Mouse (Mus musculus) heart, embryonic 13.5 days (tissue): ENCODE measurements at regions not wholly inside any gene's neighbourhood (a gene's known extent, or its start where the extent isn't known, plus 50 kb on each side); places are given as distances from the start of the nearest gene placed in this dataset.
"Not testable (repeated sequence)": the region's sequence is repeated elsewhere in the genome, so short reads cannot be mapped to it uniquely, and the experiment has no call there.

Source experiments
- ATAC-seq: fragments of 200-750 bp; cut with Nextera tagmentation; 2 replicates; pipeline ENCODE4 v1.8.0; 2017; ENCODE audit warnings: moderate TSS enrichment; ENCODE audit not compliant: insufficient number of reproducible peaks, low FRiP score, low TSS enrichment; ENCODE audit errors: extremely low read depth
- H3K27ac ChIP-seq: fragments of 300-500 bp; sonication (generic); replicated peaks from 2 replicates; pipeline ENCODE4 v1.5.1; 2015; ENCODE audit warnings: moderate library complexity, mild to moderate bottlenecking, inconsistent platforms
- H3K27me3 ChIP-seq: fragments of 300-500 bp; sonication (generic); replicated peaks from 2 replicates; pipeline ENCODE4 v1.6.1; 2015; ENCODE audit warnings: mild to moderate bottlenecking, inconsistent platforms
- H3K36me3 ChIP-seq: fragments of 300-500 bp; sonication (generic); 2 replicates; pipeline ENCODE4 v1.6.1; 2015; ENCODE audit warnings: mild to moderate bottlenecking, inconsistent platforms
- H3K4me1 ChIP-seq: fragments of 300-500 bp; sonication (generic); 2 replicates; pipeline ENCODE4 v1.6.1; 2015; ENCODE audit warnings: inconsistent platforms
- H3K4me2 ChIP-seq: fragments of 300-500 bp; sonication (generic); 2 replicates; pipeline ENCODE4 v1.6.1; 2015; ENCODE audit warnings: inconsistent platforms, mild to moderate bottlenecking, moderate library complexity
- H3K4me3 ChIP-seq: fragments of 300-500 bp; sonication (generic); 2 replicates; pipeline ENCODE4 v1.5.1; 2015; ENCODE audit warnings: moderate library complexity, mild to moderate bottlenecking, inconsistent platforms
- H3K9ac ChIP-seq: fragments of 300-500 bp; sonication (generic); 2 replicates; pipeline ENCODE4 v1.6.1; 2015; ENCODE audit warnings: inconsistent platforms, mild to moderate bottlenecking, moderate library complexity
- H3K9me3 ChIP-seq: fragments of 300-500 bp; sonication (generic); 2 replicates; pipeline ENCODE4 v1.6.1; 2016; ENCODE audit warnings: inconsistent platforms
- WGBS: fragments of 180-500 bp; shearing (Covaris S2); methylation state at CpG from one replicate; pipeline ENCODE4 v1.1.7; 2015; ENCODE audit warnings: mixed read lengths; 5-methylcytosine and 5-hydroxymethylcytosine counted together

DNA sequence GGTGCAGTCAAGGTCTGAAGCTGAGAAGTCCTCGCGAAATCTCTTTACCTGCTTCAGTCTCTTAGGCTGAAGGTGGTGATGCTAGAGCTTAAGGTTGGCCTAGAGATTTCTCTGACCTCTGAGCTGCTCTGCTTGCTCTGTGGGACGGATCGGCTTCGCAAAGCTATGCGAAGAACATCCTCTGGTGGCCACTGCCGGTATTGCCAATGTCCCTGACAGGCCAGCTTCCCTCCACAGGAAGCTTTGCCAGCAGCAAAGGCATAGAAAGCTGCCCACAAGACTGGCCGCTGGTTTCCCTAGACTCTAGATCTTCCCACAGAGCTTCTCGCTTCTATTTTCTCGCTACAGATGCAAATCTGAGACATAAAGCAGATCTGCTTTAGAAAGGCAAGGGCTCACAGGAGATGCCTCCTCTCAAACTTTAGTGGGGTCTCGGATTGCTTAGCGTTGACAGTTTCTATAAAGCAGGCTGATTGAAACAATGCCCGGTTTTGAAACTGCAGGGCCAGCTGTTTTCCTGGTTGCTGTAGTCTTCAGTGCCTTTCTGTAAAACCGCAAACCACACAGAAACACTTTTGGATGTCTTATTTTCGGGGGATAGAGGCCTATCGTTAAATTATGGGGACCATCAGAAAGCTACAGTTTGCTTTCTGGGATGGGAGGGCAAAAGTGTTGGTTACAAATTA is 153.7 kb downstream of the Car8 start:
- no peaks in the 10 kb centered on the region for H3K36me3 ChIP-seq
- H3K4me2 ChIP-seq: peak overlapping the region; percentile 47
- H3K9me3 ChIP-seq: no peaks in the 10 kb centered on the region
- no peaks in the 10 kb centered on the region for H3K27me3 ChIP-seq
- H3K9ac ChIP-seq: peak overlapping the region; percentile 58; the same call in 1 of the 2 replicates
- H3K4me1 ChIP-seq: no peaks in the 10 kb centered on the region
- H3K27ac ChIP-seq: no peak overlapping the region
- ATAC-seq: no peak
- 31% methylated on average over 16 of the region's 16 CpGs for WGBS
- H3K4me3 ChIP-seq: no peak overlapping the region

DNA sequence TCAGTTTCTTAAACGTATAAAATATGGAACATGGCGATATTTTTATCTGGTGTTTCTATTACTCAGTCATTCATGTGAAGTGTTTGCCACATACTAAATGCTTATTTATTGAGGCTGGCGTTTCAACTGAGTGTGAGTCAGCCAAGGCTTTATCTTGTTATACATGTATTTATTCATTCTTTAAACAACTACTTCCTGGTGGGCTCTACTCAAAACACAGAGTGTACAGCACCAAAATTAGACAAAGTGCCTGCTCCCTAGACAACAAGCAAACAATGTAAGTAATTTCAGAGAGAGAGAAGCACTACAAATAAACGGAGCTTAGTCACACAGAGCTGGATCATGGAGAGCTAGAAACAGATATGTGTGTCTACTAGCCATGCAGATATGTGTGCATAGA is 159.5 kb downstream of the Car8 start:
- H3K4me1 ChIP-seq: no peaks in the 10 kb centered on the region
- no peaks in the 10 kb centered on the region for H3K36me3 ChIP-seq
- H3K27me3 ChIP-seq: no peaks in the 10 kb centered on the region
- H3K9ac ChIP-seq: no peak overlapping the region
- H3K4me3 ChIP-seq: no peak overlapping the region
- 54% methylated on average over 4 of the region's 4 CpGs for WGBS
- H3K27ac ChIP-seq: no peak overlapping the region
- no peaks in the 10 kb centered on the region for H3K9me3 ChIP-seq
- ATAC-seq: no peak
- no peak overlapping the region for H3K4me2 ChIP-seq

DNA sequence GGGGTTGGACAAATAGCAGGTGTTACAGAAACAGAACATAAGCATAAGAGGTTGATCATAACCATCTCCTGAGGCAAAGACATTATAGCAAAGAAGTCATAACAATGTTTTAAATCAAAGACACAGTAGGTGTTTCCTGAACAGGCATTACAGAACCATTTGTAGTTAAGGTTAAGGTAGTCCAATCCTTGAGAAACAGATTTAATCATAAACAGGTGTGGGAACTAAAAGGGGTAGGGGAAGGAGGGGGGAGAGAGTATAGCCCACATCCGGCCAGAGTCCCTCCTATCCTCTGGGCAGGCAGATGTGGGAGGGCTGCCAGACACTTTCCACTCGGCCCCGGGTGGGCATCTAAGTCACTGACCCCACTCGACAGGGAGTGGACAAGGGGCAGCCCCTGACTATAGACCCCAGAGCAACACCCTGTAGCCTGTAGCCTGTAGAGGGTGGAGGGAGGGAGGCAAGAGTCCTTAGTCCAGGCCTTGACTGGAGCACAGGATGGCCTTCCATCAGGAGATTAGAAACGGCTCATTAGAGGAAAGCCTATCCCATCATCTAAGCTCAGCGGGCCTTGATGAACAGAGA is 165.8 kb downstream of the Car8 start:
- H3K9me3 ChIP-seq: no peaks in the 10 kb centered on the region
- no peak overlapping the region for H3K4me3 ChIP-seq
- ATAC-seq: no peak
- WGBS: 73% methylated on average over 6 of the region's 6 CpGs
- no peaks in the 10 kb centered on the region for H3K4me1 ChIP-seq
- H3K9ac ChIP-seq: no peak overlapping the region
- H3K4me2 ChIP-seq: no peak overlapping the region
- H3K36me3 ChIP-seq: no peaks in the 10 kb centered on the region
- H3K27ac ChIP-seq: no peak overlapping the region
- H3K27me3 ChIP-seq: no peaks in the 10 kb centered on the region

DNA sequence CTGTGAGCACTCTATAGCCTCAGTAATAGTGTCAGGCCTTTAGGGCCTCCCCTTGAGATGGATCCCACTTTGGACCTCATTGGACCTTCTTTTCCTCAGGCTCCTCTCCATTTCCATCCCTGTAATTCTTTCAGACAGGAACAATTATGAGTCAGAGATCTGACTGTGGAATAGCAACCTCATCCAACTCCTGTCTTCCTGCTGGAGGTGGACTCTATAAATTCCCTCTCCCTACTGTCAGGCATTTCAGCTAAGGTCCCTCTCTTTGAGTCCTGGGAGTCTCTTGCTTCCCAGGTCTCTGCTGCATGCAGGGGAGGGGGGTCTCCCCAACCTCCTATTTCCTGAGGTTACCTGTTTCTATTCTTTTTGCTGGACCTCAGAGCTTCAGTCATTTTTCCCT is 168.1 kb downstream of the Car8 start:
- ATAC-seq, H3K27ac ChIP-seq, H3K9ac ChIP-seq, H3K4me2 ChIP-seq, H3K9me3 ChIP-seq, H3K4me3 ChIP-seq, H3K36me3 ChIP-seq, H3K4me1 ChIP-seq, H3K27me3 ChIP-seq: not testable (repeated sequence)

DNA sequence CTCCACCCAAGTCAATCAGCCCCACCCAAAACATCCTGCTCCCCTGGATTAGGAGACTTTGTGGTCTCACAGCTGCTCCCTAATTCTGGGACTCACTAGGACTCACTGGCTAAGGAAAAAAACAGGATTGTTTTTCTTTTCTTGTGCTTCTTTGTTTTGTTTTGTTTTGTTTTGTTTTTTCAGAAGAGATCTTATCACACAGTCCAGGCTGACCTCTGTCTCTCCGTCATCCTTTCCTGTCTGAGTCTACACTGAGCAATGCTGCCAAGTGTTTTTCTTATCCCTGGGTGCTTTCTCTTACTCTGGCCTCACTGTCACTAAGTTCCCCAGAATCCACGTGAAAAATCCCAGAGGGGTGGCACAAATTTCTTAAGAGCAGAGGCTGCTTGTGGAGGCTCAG is 170.8 kb downstream of the Car8 start:
- no peak for ATAC-seq
- no peaks in the 10 kb centered on the region for H3K27me3 ChIP-seq

DNA sequence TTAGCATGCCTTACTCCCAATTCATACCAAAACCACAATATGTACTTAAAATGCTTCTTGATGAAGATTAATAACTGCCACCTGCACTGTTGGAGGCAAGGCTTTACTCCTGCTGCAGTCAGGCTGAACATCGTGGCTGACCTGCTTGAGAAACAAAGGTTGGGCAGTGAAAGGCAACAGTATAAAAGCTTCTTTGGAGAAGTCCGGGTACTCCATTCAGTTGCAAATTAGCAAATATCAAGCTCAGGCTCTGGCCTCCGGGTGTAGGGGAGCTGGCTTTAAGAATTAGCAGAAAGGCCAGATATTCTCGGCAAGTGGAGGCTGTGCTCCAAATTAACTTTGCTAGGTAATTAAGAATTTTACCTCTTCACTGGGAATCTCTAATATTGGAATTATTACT is 197.1 kb downstream of the Car8 start:
- Histone ChIP-seq H3K9me3 (peaks cover 9% of the 10 kb centered on the region; the same call in 1 of the 2 replicates), H3K36me3 (no peaks in the 10 kb centered on the region), H3K4me2 (no peak overlapping the region), H3K27ac (no peak overlapping the region), H3K4me1 (no peaks in the 10 kb centered on the region), H3K4me3 (no peak overlapping the region), H3K9ac (no peak overlapping the region), H3K27me3 (no peaks in the 10 kb centered on the region)
- 67% methylated on average over 4 of the region's 4 CpGs for WGBS
- ATAC-seq: no peak

More for the DNA sequence above, 170.8 kb downstream of the Car8 start:
- no peak overlapping the region for H3K4me2 ChIP-seq
- no peak overlapping the region for H3K27ac ChIP-seq
- WGBS: 18% methylated on average over 2 of the region's 2 CpGs
- no peaks in the 10 kb centered on the region for H3K9me3 ChIP-seq
- no peak overlapping the region for H3K9ac ChIP-seq
- no peak overlapping the region for H3K4me3 ChIP-seq
- no peaks in the 10 kb centered on the region for H3K4me1 ChIP-seq
- no peaks in the 10 kb centered on the region for H3K36me3 ChIP-seq

DNA sequence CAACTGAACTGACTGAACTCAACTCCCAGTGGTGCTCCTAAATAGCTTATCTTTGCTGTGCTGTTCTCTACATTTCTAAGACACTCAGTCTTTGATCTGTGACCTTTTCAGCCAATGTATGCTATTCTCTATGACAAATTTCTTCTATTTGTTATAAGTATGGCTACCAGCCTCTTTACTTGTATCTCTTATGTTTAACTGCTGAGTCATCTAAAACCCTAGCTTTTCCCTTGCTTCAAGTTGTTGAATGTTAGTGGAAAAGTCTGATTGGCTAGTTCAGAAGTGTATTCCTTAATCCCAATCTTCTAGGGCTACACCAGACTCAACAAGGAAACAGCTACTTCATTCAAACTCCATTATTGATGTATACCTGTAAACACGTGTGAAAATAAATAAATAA is 201.0 kb downstream of the Car8 start:
- H3K27me3 ChIP-seq: no peaks in the 10 kb centered on the region
- H3K4me2 ChIP-seq: no peak overlapping the region
- H3K4me1 ChIP-seq: no peaks in the 10 kb centered on the region
- no peak overlapping the region for H3K27ac ChIP-seq
- WGBS: 89% methylated on average over 1 of the region's 1 CpGs
- H3K4me3 ChIP-seq: no peak overlapping the region
- ATAC-seq: no peak
- H3K36me3 ChIP-seq: no peaks in the 10 kb centered on the region
- H3K9me3 ChIP-seq: peaks cover 4% of the 10 kb centered on the region; the same call in 1 of the 2 replicates
- H3K9ac ChIP-seq: no peak overlapping the region

DNA sequence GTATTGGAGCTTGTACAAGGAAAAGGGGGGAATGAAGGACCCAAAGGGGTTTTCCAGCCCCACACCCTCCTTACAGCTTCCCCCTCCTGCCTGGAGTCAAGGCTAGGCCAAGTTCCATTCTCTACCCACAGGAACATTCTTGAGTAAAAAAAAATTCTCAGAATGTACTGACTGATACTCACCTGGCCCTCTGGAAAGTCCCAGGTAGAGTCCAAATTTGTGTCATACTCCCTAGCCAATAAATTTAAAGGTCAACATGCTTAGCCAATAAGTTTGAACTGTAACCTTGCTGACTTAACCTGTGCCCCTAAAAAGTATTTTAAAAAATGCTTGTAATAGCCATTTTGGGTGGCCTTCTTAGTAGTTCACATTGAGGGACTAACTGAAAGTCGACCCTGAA is 205.4 kb downstream of the Car8 start:
- H3K27me3 ChIP-seq, H3K4me2 ChIP-seq, H3K4me3 ChIP-seq, H3K27ac ChIP-seq, H3K9me3 ChIP-seq, H3K4me1 ChIP-seq, H3K36me3 ChIP-seq, H3K9ac ChIP-seq, ATAC-seq: not testable (repeated sequence)
- 45% methylated on average over 1 of the region's 1 CpGs for WGBS

DNA sequence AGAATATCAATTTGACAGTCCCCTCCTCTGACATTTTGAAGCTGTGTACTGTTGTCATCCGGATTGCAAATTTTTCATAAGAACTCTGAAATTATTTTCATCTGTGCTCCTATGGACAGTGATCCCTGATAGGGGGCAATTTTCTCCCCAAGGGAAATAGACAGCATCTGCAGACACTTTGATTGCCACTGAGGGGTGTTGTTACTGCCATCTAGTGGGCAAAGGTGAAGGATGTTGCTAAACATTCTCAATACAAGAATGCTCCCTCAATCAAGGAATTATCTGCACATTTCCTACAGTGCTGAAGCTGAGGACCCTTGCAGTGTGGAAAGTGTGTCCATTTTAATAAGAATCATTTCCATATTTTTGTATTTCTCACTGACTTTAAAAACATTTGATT is 233.7 kb downstream of the Car8 start:
- WGBS: 23% methylated on average over 1 of the region's 1 CpGs
- H3K9me3 ChIP-seq: no peaks in the 10 kb centered on the region
- no peak overlapping the region for H3K9ac ChIP-seq
- H3K4me2 ChIP-seq: no peak overlapping the region
- ATAC-seq: no peak
- no peak overlapping the region for H3K27ac ChIP-seq
- no peaks in the 10 kb centered on the region for H3K4me1 ChIP-seq
- H3K4me3 ChIP-seq: no peak overlapping the region
- no peaks in the 10 kb centered on the region for H3K27me3 ChIP-seq
- H3K36me3 ChIP-seq: no peaks in the 10 kb centered on the region

DNA sequence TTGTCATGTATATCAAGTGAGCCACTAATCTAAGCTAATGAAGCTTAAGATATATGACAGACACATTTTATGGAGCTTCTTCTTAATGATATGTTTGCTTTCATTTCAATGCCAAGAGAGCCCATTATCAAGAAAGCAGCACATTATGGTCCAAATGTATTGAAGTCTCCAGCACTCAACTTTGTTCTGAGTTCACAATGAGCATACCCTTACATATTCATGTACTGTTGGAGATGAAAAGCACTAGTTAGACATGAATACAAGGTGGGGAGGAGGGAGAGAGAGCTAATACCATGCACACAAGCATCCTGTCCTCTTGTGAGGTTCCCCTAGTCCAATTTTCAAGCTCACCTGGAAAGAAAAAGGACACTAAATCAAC is 241.3 kb downstream of the Car8 start:
- Histone ChIP-seq H3K27ac (no peak overlapping the region), H3K9me3 (no peaks in the 10 kb centered on the region), H3K36me3 (no peaks in the 10 kb centered on the region), H3K4me3 (no peak overlapping the region), H3K4me2 (no peak overlapping the region), H3K9ac (no peak overlapping the region), H3K4me1 (no peaks in the 10 kb centered on the region), H3K27me3 (no peaks in the 10 kb centered on the region)
- no peak for ATAC-seq

DNA sequence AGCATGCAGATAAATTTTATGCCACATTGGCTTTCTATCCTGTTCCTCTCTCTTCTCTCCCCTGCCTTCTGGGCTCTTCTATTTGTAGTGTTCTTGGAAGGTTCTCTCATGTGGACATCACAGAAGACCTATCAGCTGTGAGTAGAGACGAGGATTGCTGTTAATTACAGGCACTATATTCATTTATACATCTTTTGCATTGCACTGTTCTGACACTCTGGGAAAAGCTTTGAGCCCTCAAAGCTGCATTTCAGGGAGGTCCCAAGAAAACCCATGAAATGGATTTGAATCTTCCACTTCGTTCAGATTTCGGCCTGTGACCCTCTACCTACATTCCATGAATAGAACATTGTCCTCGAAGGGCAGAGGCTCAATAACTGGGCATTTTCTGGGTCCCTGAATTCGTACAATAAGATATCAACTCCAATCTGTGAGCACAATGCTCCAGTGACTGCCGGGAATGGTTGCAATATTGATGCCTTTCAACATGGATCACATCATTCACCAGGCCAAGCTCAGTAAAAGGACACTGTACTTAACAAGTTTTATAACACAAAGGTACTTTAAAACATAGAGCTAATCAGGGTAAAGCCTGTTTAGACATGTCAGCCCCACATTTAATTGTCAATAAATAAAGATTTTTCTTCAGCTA is 241.8 kb downstream of the Car8 start:
- H3K36me3 ChIP-seq: no peaks in the 10 kb centered on the region
- H3K27ac ChIP-seq: no peak overlapping the region
- no peaks in the 10 kb centered on the region for H3K27me3 ChIP-seq
- H3K4me1 ChIP-seq: no peaks in the 10 kb centered on the region
- ATAC-seq: no peak
- no peak overlapping the region for H3K9ac ChIP-seq
- H3K4me3 ChIP-seq: no peak overlapping the region
- 69% methylated on average over 6 of the region's 6 CpGs for WGBS
- H3K9me3 ChIP-seq: no peaks in the 10 kb centered on the region
- H3K4me2 ChIP-seq: no peak overlapping the region

DNA sequence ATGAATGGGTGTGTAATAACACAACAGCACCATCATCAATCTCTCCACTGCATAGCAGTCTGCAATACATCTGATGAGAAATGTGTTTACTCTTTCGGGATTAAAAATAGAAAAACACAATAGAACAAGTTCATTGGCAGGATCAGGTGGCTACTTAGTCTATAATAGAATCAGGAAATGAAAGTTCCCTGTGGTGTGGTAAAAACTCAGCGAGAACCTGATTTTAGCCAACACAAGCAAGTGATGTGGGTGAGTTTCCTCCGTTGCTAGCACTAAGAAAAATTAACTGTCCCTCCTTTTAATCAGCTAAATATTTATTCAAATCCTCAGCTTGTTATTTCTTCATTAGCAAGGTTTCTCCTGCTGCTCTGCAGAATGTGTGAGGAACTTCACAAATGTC is 245.9 kb downstream of the Car8 start:
- WGBS: 49% methylated on average over 3 of the region's 3 CpGs
- H3K4me3 ChIP-seq: no peak overlapping the region
- no peaks in the 10 kb centered on the region for H3K4me1 ChIP-seq
- H3K36me3 ChIP-seq: no peaks in the 10 kb centered on the region
- no peaks in the 10 kb centered on the region for H3K9me3 ChIP-seq
- ATAC-seq: no peak
- H3K4me2 ChIP-seq: no peak overlapping the region
- H3K27ac ChIP-seq: no peak overlapping the region
- no peak overlapping the region for H3K9ac ChIP-seq
- H3K27me3 ChIP-seq: no peaks in the 10 kb centered on the region
